Mouse (Mus musculus): Measurements from ENCODE around the gene Wdr1.

DNA sequence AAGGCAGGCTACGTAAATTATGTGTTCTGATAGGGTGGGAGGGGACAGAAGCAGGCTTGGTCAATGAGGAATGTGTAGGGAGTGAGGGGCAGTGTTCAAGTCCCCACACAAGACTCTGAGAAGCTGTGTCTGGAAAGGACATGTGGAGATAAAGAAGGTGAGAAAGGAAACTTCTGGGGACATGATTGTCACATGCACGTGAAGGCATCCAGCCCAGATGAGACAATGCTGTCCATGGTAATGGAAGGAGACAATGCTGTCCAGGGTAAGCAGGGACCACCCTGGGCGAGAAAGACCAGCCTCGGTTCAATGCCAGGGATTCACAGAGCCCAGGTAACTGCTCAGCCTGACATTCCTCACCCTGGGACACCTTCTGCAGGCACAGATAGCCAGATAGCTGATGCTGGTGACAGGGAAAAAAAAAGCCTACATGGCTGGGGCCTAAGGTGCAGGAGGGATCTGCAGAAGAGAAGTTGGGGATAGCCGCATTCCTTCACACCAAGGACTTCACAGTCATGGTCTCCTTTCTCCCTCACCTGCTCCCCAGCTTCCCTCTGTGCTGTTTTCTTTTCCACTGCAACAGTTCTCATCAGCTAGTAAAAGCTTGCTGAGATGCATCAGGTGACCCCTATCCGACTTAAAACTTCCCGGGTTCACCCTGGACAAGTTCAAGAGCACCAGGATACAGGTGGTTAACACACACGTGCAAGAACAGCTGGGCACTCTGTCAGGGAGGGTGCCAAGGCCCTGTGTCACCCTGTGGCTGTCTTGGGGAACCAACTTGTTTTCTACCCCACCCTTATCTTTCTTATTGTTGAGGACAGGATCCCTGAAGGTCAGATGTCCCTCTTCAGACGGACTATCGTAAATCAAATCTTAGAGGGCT is 82.0 kb downstream of the Wdr1 start:
- TF ChIP-seq POLR2A (IDR thresholded peaks at IDR 0.05; ENCODE audit: extremely low read depth, insufficient read depth, low read length) (no peak), CTCF (IDR thresholded peaks at IDR 0.05; ENCODE audit: extremely low read depth, insufficient read depth, low read length) (no peak)

Data from cortical plate, adult 2 months (tissue).